Mouse (Mus musculus): ENCODE results near the gene Epha8. TPM values are rescaled to one million over a fixed set of nuclear protein-coding genes. Genes with fewer than 3 reads are reported as not detected.

Gene Epha8
- total RNA-seq, 1 experiment from 2014 or later = not detected

DNA sequence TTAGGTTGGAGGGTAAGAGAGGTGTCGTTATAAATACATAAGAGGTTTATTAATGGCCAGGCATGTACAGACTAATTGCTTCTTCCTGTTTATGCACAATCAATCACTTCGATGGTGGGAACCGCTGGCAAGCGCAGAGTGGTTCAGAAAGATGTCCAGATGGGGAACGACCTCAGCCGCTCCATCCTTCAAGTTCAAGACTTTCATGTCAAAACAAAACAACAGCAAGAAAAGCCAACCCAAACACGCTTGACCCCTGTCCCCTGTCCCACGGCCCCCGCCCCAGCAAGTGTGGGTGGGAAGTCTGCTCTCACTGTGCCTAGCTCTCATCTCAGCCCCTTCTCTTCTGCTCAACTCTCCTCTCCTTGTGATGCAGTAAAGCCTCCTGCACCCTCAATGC lies 4.0 kb upstream of the Epha8 start:
- no peak for ATAC-seq (replicated peaks; ENCODE audit: low read depth, poor library complexity, severe bottlenecking)

- no peak for ATAC-seq (replicated peaks; ENCODE audit: low read depth, poor library complexity, severe bottlenecking)
Measured at GRCm38 (mm10) chr4:136960068-136960467, 3.5 kb upstream of the Epha8 start.

GRCm38 (mm10) chr4:136954562-136954961 lies 2.1 kb downstream of the Epha8 start:
- no peak for ATAC-seq (replicated peaks; ENCODE audit: low read depth, poor library complexity, severe bottlenecking)

GRCm38 (mm10) chr4:136949266-136949989 lies 7.2 kb downstream of the Epha8 start:
- ATAC-seq (replicated peaks; ENCODE audit: low read depth, poor library complexity, severe bottlenecking) = no peak

- no peak for ATAC-seq (replicated peaks; ENCODE audit: low read depth, poor library complexity, severe bottlenecking)
Measured at GRCm38 (mm10) chr4:136945397-136945796, 11.2 kb downstream of the Epha8 start.

DNA sequence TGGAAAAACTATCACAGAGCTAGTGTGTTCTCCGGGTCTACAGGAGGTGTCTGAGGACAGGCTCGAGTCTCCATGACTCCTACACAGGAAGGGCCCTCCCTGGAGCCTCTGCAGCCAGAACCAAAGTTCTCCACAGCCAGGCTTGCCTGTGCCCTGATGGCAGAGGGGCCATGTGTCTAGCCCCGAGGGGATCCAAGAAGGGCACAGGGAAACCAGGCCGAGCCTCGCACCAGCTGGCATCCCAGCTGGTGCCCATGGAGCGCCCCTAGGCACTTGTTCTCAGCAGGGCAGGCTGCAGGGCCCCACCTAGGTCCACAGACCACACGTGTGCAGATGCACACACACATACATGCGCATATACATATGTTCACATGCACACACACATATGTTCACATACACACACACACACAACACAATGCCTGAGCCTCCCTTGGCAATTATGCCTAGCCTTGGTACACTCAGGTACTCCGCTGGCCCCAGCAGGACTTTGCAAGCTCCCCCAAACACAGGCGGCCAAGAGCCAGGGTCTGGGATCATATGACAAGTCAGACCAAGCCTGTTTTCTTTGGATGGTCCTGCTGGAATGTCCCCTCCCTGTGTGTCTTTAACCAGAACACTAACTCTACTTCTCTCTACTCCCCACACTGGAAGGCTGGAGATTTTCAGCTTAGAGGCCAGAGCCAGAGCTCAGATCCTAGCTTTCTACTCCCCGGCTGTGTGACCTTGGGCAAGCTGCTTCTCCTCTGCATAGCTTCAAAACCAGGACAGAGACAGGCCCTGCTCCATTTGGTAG lies 11.9 kb downstream of the Epha8 start:
- ATAC-seq (replicated peaks; ENCODE audit: low read depth, poor library complexity, severe bottlenecking) = no peak

- no peak for ATAC-seq (replicated peaks; ENCODE audit: low read depth, poor library complexity, severe bottlenecking)
Measured at GRCm38 (mm10) chr4:136943175-136943574, 13.4 kb downstream of the Epha8 start.

GRCm38 (mm10) chr4:136942761-136943160 lies 13.9 kb downstream of the Epha8 start:
- ATAC-seq (replicated peaks; ENCODE audit: low read depth, poor library complexity, severe bottlenecking) = no peak

DNA sequence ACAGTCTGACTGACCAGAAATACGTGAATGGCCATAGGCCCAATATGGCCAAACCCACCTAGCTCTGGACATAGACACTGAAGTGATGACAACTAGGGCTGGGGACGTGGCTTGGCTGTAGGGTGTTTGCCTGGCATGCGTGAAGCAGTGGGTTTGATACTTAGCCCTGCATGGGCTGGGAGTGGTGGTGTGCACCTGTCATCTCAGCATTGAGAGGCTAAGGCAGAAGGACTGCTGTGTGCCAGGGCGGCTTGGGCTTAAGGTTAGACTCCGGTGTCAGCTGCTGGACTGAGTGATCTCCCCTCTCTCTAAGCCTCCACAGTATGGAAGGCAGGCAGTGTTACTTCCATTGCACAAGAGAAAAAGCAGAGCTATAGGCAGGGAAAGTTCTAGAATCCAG lies 18.7 kb downstream of the Epha8 start:
- no peak for ATAC-seq (replicated peaks; ENCODE audit: low read depth, poor library complexity, severe bottlenecking)

GRCm38 (mm10) chr4:136937344-136937743 lies 19.3 kb downstream of the Epha8 start:
- ATAC-seq (replicated peaks; ENCODE audit: low read depth, poor library complexity, severe bottlenecking) = no peak

GRCm38 (mm10) chr4:136934746-136935613 lies 21.6 kb downstream of the Epha8 start:
- no peak for ATAC-seq (replicated peaks; ENCODE audit: low read depth, poor library complexity, severe bottlenecking)

DNA sequence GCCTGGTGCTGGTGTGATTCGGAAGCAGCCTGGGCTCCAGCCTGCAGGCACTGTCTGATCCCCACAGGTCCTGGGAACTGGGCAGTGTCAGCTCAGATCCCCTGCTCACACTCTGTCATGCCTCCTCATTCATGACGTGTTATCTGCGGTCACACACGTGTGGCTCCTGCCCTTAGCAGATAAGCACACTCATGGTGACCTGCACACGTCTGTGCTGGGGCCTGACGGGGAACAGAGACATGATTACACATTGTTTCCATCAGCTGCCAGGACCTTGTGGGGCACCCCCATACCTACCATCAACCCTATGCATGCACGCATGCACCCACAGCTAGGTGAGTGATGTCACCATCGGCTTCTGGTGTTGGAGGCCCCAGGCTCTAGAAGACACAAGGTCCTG lies 26.1 kb downstream of the Epha8 start:
- ATAC-seq (replicated peaks; ENCODE audit: low read depth, poor library complexity, severe bottlenecking) = no peak

- no peak for ATAC-seq (replicated peaks; ENCODE audit: low read depth, poor library complexity, severe bottlenecking)
Measured at GRCm38 (mm10) chr4:136928928-136929327, 27.7 kb downstream of the Epha8 start.

DNA sequence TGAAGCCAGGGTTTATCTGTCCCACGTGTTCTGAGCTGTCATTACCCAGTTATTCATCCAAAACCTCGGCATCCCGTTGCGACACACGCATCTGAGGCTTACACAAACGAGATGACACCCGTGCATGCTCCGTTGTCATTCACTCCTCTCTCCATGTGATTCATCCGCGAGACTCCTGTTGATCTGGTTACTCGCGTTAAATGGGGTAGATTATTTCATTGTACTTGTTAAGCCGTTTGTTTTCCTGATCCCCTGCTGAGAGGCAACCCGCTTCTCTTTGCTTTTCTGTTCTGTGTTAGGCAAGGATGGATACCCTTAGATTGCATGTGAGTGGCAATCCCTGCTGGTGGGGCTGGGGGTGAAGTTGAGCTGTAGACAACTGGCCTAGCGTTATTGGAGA lies 30.8 kb downstream of the Epha8 start:
- ATAC-seq (replicated peaks; ENCODE audit: low read depth, poor library complexity, severe bottlenecking) = no peak

DNA sequence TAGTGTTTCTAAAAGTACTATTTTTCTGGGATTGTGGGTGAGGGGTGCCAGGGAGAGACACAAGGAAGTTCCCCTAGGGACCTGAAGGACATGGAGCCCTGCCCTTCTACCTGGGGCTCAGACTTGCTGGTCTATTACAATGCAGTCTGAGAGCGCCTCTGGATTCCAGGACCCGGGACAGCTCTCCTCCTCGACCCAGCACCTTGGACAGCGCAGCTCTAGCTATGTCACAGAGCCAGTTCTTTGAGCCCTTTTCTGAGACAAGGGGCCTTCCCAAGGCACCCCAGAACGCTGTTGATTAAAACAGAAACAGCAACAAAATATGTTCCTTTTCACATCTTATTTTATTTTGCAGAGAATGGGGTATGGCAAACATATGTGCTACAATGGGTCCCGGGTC lies 32.1 kb downstream of the Epha8 start:
- ATAC-seq (replicated peaks; ENCODE audit: low read depth, poor library complexity, severe bottlenecking) = peak; percentile 94

DNA sequence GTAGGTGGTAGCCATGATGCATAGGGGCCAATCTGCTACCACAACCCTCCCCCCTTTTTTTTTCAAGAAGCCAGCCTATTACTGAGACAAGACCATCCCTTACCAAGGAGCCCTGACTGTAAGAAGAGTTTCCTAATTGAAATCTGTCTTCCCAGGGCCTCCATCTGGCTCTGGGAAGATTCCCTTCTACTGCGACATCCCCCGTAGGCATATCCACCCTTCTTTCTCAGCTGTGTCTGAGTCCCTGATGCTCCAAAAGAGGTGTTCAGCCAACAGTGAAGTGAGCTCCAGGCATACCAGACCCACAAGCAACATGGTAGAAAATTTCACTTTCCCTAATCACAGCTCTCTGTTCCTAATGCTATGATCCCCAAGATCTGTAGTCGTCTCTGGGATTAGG lies 37.1 kb downstream of the Epha8 start:
- no peak for ATAC-seq (replicated peaks; ENCODE audit: low read depth, poor library complexity, severe bottlenecking)

GRCm38 (mm10) chr4:136918834-136919233 lies 37.8 kb downstream of the Epha8 start:
- no peak for ATAC-seq (replicated peaks; ENCODE audit: low read depth, poor library complexity, severe bottlenecking)

- no peak for ATAC-seq (replicated peaks; ENCODE audit: low read depth, poor library complexity, severe bottlenecking)
Measured at GRCm38 (mm10) chr4:136917165-136917524, 39.5 kb downstream of the Epha8 start.

DNA sequence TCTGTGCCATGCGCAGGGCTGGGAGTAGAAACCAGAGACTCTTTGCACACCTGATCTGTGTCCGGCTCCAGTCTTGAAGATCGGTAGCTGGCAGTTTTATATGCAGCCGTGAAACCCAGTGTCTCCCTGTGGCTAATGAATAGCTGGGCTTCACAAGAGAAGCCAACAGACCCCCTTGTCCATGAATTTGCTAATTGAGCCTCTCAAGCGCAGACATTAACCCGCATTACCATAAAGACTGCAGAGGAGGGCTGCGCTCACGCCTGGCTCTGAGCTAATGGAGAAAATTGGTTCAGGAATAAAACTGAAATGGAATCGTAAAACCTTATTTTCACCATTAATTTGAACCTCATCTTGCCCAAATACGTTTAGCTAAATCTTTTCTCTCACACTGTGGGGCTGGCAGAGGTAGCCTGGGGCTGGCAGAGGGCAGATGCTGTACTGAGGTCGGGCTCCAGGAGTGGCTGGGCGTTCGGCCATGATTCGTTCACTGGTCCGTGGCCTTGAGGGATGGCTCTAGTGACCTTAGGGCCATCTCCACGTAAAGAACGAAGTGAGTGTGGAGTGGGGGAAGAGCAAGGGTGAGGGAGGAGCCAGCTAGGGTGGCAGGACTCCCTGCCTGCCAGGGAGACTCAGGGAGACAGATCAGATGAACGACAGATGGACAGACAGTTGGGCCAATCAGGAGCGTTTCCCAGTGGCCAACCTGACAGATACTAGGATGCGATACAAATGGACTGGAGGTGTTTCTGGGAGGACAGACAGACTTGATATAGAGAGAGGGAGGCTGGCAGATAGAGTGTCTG lies 40.1 kb downstream of the Epha8 start:
- ATAC-seq (replicated peaks; ENCODE audit: low read depth, poor library complexity, severe bottlenecking) = no peak

DNA sequence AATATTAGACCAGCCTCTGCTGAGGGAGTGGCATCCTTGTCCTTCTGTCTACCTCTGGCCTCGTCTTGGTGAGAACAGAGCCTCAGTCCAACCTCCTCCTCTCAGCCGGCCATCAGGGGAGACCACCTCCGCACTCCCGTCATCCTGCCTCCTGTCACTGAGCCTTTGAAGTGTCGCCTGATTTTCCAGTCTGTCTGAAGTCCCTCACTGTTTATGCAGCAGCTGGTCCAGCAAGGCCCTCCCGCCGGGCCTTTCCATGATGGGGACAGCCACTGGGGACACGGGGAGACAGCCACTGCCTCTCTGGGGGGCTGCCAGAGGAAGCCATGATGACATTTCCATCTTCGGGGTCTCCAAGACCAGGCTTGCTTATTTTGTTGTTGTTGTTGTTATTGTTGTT lies 43.8 kb downstream of the Epha8 start:
- no peak for ATAC-seq (replicated peaks; ENCODE audit: low read depth, poor library complexity, severe bottlenecking)
